ENCODE assay signal across 21 mouse cellular contexts in the genomic region with DNA sequence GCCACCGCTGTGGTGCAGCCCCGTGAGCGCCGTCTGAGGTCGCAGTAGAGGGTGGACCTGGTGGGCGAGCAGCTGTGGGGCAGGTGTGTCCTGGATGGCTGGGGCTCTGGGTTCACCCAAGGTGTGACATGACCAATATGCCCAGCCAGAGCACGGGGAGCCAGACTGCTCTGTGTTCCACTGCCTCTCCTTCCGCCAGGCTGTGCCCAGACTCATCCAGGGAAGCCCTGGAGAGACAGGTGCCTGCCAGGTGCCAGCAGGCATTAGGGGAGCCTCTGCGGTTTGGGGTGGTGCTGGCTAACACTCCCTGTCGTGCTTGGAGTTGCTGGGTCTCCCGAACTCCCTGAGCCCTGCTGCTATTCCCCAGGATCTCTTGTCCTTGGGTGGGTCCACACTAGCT.
A peak's percentile ranks its signal among the peaks of the same experiment; 100 is the strongest.
DNase-seq lines count a peak whose midpoint lies in the region; ATAC-seq lines count a peak whose summit lies in the region.
"Had no signal": no experiment of that assay in that cellular context is flagged by ENCODE, and none has a peak within 500 bp of the region (broad histone marks: within the 10 kb centered on the region; RNA-seq: fewer than 3 reads in every experiment).

No protein-coding gene starts in this region.

- H3K36me3 ChIP-seq in hindbrain, embryonic 11.5 days (ENCODE audit: control insufficient read depth, insufficient read depth, low read length): no peaks in the 10 kb centered on the region
- H3K36me3 ChIP-seq in hindbrain, embryonic 12.5 days: no peaks in the 10 kb centered on the region
- no peaks in the 10 kb centered on the region for H3K36me3 ChIP-seq in neural tube, embryonic 11.5 days (ENCODE audit: control insufficient read depth, insufficient read depth, low read length)
- H3K36me3 ChIP-seq in neural tube, embryonic 14.5 days (ENCODE audit: control insufficient read depth, insufficient read depth, low read length): no peaks in the 10 kb centered on the region
- H3K36me3 ChIP-seq: embryonic facial prominence, embryonic 15.5 days; forebrain, embryonic 10.5 days; heart, embryonic 15.5 days had no signal

- H3K9me3 ChIP-seq in hindbrain, embryonic 11.5 days (ENCODE audit: control insufficient read depth, low read length): no peaks in the 10 kb centered on the region
- H3K9me3 ChIP-seq in hindbrain, embryonic 12.5 days (replicated peaks): no peaks in the 10 kb centered on the region
- no peaks in the 10 kb centered on the region for H3K9me3 ChIP-seq in neural tube, embryonic 11.5 days (ENCODE audit: control insufficient read depth, low read length)
- no peaks in the 10 kb centered on the region for H3K9me3 ChIP-seq in neural tube, embryonic 14.5 days (ENCODE audit: control insufficient read depth, low read length)
- H3K9me3 ChIP-seq: embryonic facial prominence, embryonic 15.5 days; forebrain, embryonic 10.5 days; heart, embryonic 15.5 days had no signal

- H3K4me1 ChIP-seq in hindbrain, embryonic 11.5 days (replicated peaks; ENCODE audit: control insufficient read depth, insufficient read depth, low read length): no peaks in the 10 kb centered on the region
- peaks cover 42% of the 10 kb centered on the region for H3K4me1 ChIP-seq in hindbrain, embryonic 12.5 days
- no peaks in the 10 kb centered on the region for H3K4me1 ChIP-seq in neural tube, embryonic 11.5 days (ENCODE audit: control insufficient read depth, insufficient read depth, low read length)
- peaks cover 10% of the 10 kb centered on the region; the same call in 1 of the 2 replicates for H3K4me1 ChIP-seq in neural tube, embryonic 14.5 days (ENCODE audit: control insufficient read depth, insufficient read depth, low read length)
- H3K4me1 ChIP-seq: heart, embryonic 15.5 days had no signal

- H3K27me3 ChIP-seq in hindbrain, embryonic 11.5 days (ENCODE audit: control insufficient read depth, insufficient read depth, low read length): no peaks in the 10 kb centered on the region
- no peaks in the 10 kb centered on the region for H3K27me3 ChIP-seq in hindbrain, embryonic 12.5 days
- no peaks in the 10 kb centered on the region for H3K27me3 ChIP-seq in neural tube, embryonic 11.5 days (ENCODE audit: control insufficient read depth, insufficient read depth, low read length)
- H3K27me3 ChIP-seq in neural tube, embryonic 14.5 days (ENCODE audit: control insufficient read depth, insufficient read depth, low read length): no peaks in the 10 kb centered on the region

- DNase-seq in cerebellum, adult 18-20 months: peak; percentile 52 to 59
- DNase-seq in cerebellum, postnatal 4 days (ENCODE audit: low spot score in 2 of 2): no peak
- no peak for DNase-seq in hindbrain, embryonic 11.5 days (ENCODE audit: low spot score)
- no peak for DNase-seq in neural tube, embryonic 11.5 days (ENCODE audit: low spot score)
- DNase-seq in neural tube, embryonic 10.5 days (ENCODE audit: extremely low spot score, low spot score): no peak
- DNase-seq: adrenal gland, adult 2 months; adrenal gland, postnatal 25 days; gastrocnemius, postnatal 14 days; heart, adult 2 months; heart, postnatal 14 days; kidney, adult 8-10 months had no signal

- no peak overlapping the region for H3K4me2 ChIP-seq in hindbrain, embryonic 11.5 days (replicated peaks; ENCODE audit: low read depth, low read length)
- H3K4me2 ChIP-seq in hindbrain, embryonic 12.5 days (replicated peaks): no peak overlapping the region
- H3K4me2 ChIP-seq in neural tube, embryonic 11.5 days (ENCODE audit: low read depth): no peak overlapping the region
- no peak overlapping the region for H3K4me2 ChIP-seq in neural tube, embryonic 14.5 days (ENCODE audit: low read depth, low read length)
- H3K4me2 ChIP-seq: embryonic facial prominence, embryonic 15.5 days; heart, embryonic 11.5 days; heart, embryonic 15.5 days had no signal

- peak overlapping the region; percentile 51; the same call in 1 of the 2 replicates for H3K27ac ChIP-seq in hindbrain, embryonic 11.5 days (ENCODE audit: low read depth, low read length)
- no peak overlapping the region for H3K27ac ChIP-seq in hindbrain, embryonic 12.5 days
- H3K27ac ChIP-seq in neural tube, embryonic 11.5 days (ENCODE audit: low read depth, low read length): peak overlapping the region; percentile 17; the same call in 1 of the 2 replicates
- peak overlapping the region; percentile 18; the same call in 1 of the 2 replicates for H3K27ac ChIP-seq in neural tube, embryonic 14.5 days (ENCODE audit: low read depth, low read length)
- H3K27ac ChIP-seq: embryonic facial prominence, embryonic 15.5 days; forebrain, embryonic 10.5 days; heart, adult 2 months; heart, embryonic 15.5 days had no signal

- H3K4me3 ChIP-seq in hindbrain, embryonic 11.5 days (ENCODE audit: low read depth, low read length): no peak overlapping the region
- H3K4me3 ChIP-seq in hindbrain, embryonic 12.5 days: no peak overlapping the region
- H3K4me3 ChIP-seq in neural tube, embryonic 11.5 days (ENCODE audit: low read depth, low read length): no peak overlapping the region
- no peak overlapping the region for H3K4me3 ChIP-seq in neural tube, embryonic 14.5 days (ENCODE audit: low read depth, low read length)
- H3K4me3 ChIP-seq: embryonic facial prominence, embryonic 15.5 days; erythroblast, embryonic 14.5 days; forebrain, embryonic 10.5 days; heart, adult 2 months; heart, embryonic 15.5 days had no signal

- no peak overlapping the region for H3K9ac ChIP-seq in hindbrain, embryonic 11.5 days (ENCODE audit: low read depth, low read length)
- no peak overlapping the region for H3K9ac ChIP-seq in hindbrain, embryonic 12.5 days
- H3K9ac ChIP-seq in neural tube, embryonic 11.5 days (ENCODE audit: low read length): no peak overlapping the region
- no peak overlapping the region for H3K9ac ChIP-seq in neural tube, embryonic 14.5 days (replicated peaks; ENCODE audit: low read depth, low read length)
- H3K9ac ChIP-seq: embryonic facial prominence, embryonic 15.5 days; heart, embryonic 15.5 days had no signal

- ATAC-seq in hindbrain, embryonic 11.5 days (ENCODE audit: low FRiP score): no peak
- no peak for ATAC-seq in hindbrain, embryonic 12.5 days (ENCODE audit: low FRiP score)
- ATAC-seq in neural tube, embryonic 11.5 days (ENCODE audit: insufficient read depth, low FRiP score, low TSS enrichment): no peak
- no peak for ATAC-seq in neural tube, embryonic 14.5 days (ENCODE audit: low read depth)
- ATAC-seq: forebrain, embryonic 16.5 days; inflammation-experienced regulatory T-cells, adult 6 months; intestine, postnatal 0 days had no signal

- 68% methylated on average over 11 of the region's 11 CpGs for WGBS in hindbrain, embryonic 11.5 days
- 73% methylated on average over 11 of the region's 11 CpGs for WGBS in hindbrain, embryonic 12.5 days
- 79% methylated on average over 11 of the region's 11 CpGs for WGBS in neural tube, embryonic 11.5 days
- WGBS in neural tube, embryonic 14.5 days: 72% methylated on average over 11 of the region's 11 CpGs

Comparison
In these comparisons a context has a peak if more than half of its experiments do, and no peak if none do; other contexts are left out.
1. DNase-seq: peak in cerebellum, adult 18-20 months (2 of 2); none in cerebellum, postnatal 4 days (0 of 2), hindbrain, embryonic 11.5 days (single experiment), neural tube, embryonic 11.5 days (single experiment) and neural tube, embryonic 10.5 days (single experiment).